Mouse (Mus musculus): Measurements from ENCODE around the gene Myo5c. TPM values are rescaled to one million over a fixed set of nuclear protein-coding genes. Genes with fewer than 3 reads are reported as not detected.

The Myo5c gene
- polyA plus RNA-seq (2012; ENCODE audit: insufficient read depth, insufficient read length, low replicate concordance, missing spikeins): not detected in 2 replicates

- 13% methylated on average over 48 of the region's 48 CpGs for WGBS
- H3K4me1 ChIP-seq (ENCODE audit: control insufficient read depth, insufficient read depth, low read length): peaks cover 15% of the 10 kb centered on the region
- peak within 1 kb of the TSS; percentile 28 for H3K4me3 ChIP-seq (ENCODE audit: insufficient read depth, low read depth, low read length)
- H3K27ac ChIP-seq (ENCODE audit: insufficient read depth, low read depth, low read length): no peak within 1 kb of the TSS
- TF ChIP-seq POLR2A (IDR thresholded peaks at IDR 0.05; ENCODE audit: insufficient read depth, low read depth, low read length): no peak
- no peak for TF ChIP-seq CTCF (IDR thresholded peaks at IDR 0.05; ENCODE audit: insufficient read depth, low read depth, low read length)
Observed at GRCm38 (mm10) chr9:75231841-75232746, at the start of gene Myo5c. Gene Myo5c (plus strand): TSS chr9:75232020.

GRCm38 (mm10) chr9:75187646-75188260 is 44.1 kb upstream of the Myo5c start:
- TF ChIP-seq CTCF (IDR thresholded peaks at IDR 0.05; ENCODE audit: insufficient read depth, low read depth, low read length) (no peak), POLR2A (IDR thresholded peaks at IDR 0.05; ENCODE audit: insufficient read depth, low read depth, low read length) (no peak)
- Histone ChIP-seq H3K4me3 (ENCODE audit: insufficient read depth, low read depth, low read length) (no peak overlapping the region), H3K4me1 (ENCODE audit: control insufficient read depth, insufficient read depth, low read length) (no peaks in the 10 kb centered on the region; the same call in 1 of the 2 replicates), H3K27ac (ENCODE audit: insufficient read depth, low read depth, low read length) (no peak overlapping the region)
- 54% methylated on average over 3 of the region's 3 CpGs for WGBS

- peaks cover 10% of the 10 kb centered on the region for H3K4me1 ChIP-seq (ENCODE audit: control insufficient read depth, insufficient read depth, low read length)
- peak overlapping the region; percentile 40; the same call in 1 of the 2 replicates for H3K27ac ChIP-seq (ENCODE audit: insufficient read depth, low read depth, low read length)
- no peak overlapping the region for H3K4me3 ChIP-seq (ENCODE audit: insufficient read depth, low read depth, low read length)
- 36% methylated on average over 4 of the region's 4 CpGs for WGBS
- TF ChIP-seq CTCF (IDR thresholded peaks at IDR 0.05; ENCODE audit: insufficient read depth, low read depth, low read length) (no peak), POLR2A (IDR thresholded peaks at IDR 0.05; ENCODE audit: insufficient read depth, low read depth, low read length) (no peak)
Observed at GRCm38 (mm10) chr9:75193858-75194257, 38.0 kb upstream of the Myo5c start.

GRCm38 (mm10) chr9:75196335-75196734 is 35.5 kb upstream of the Myo5c start:
- 17% methylated on average over 2 of the region's 2 CpGs for WGBS
- Histone ChIP-seq H3K27ac (ENCODE audit: insufficient read depth, low read depth, low read length) (peak overlapping the region; percentile 75; the same call in 1 of the 2 replicates), H3K4me1 (ENCODE audit: control insufficient read depth, insufficient read depth, low read length) (peaks cover 10% of the 10 kb centered on the region), H3K4me3 (ENCODE audit: insufficient read depth, low read depth, low read length) (no peak overlapping the region)
- TF ChIP-seq POLR2A (IDR thresholded peaks at IDR 0.05; ENCODE audit: insufficient read depth, low read depth, low read length): no peak
- no peak for TF ChIP-seq CTCF (IDR thresholded peaks at IDR 0.05; ENCODE audit: insufficient read depth, low read depth, low read length)

- H3K4me3 ChIP-seq (ENCODE audit: insufficient read depth, low read depth, low read length): no peak overlapping the region
- H3K4me1 ChIP-seq (ENCODE audit: control insufficient read depth, insufficient read depth, low read length): peaks cover 10% of the 10 kb centered on the region
- H3K27ac ChIP-seq (ENCODE audit: insufficient read depth, low read depth, low read length): peak overlapping the region; percentile 5; the same call in 1 of the 2 replicates
- WGBS: 47% methylated on average over 6 of the region's 6 CpGs
- TF ChIP-seq POLR2A (IDR thresholded peaks at IDR 0.05; ENCODE audit: insufficient read depth, low read depth, low read length) (no peak), CTCF (IDR thresholded peaks at IDR 0.05; ENCODE audit: insufficient read depth, low read depth, low read length) (0 out of 2 replicates have a peak, but pooled peaks have one; percentile 14)
Observed at GRCm38 (mm10) chr9:75197297-75197696, 34.5 kb upstream of the Myo5c start.

- 75% methylated on average over 1 of the region's 1 CpGs for WGBS
- TF ChIP-seq CTCF (IDR thresholded peaks at IDR 0.05; ENCODE audit: insufficient read depth, low read depth, low read length) (no peak), POLR2A (IDR thresholded peaks at IDR 0.05; ENCODE audit: insufficient read depth, low read depth, low read length) (no peak)
- H3K4me3 ChIP-seq (ENCODE audit: insufficient read depth, low read depth, low read length): no peak overlapping the region
- peaks cover 4% of the 10 kb centered on the region for H3K4me1 ChIP-seq (ENCODE audit: control insufficient read depth, insufficient read depth, low read length)
- H3K27ac ChIP-seq (ENCODE audit: insufficient read depth, low read depth, low read length): no peak overlapping the region
Observed at GRCm38 (mm10) chr9:75201506-75201905, 30.3 kb upstream of the Myo5c start.

- H3K27ac ChIP-seq (ENCODE audit: insufficient read depth, low read depth, low read length): no peak overlapping the region
- no peak overlapping the region for H3K4me3 ChIP-seq (ENCODE audit: insufficient read depth, low read depth, low read length)
- TF ChIP-seq POLR2A (IDR thresholded peaks at IDR 0.05; ENCODE audit: insufficient read depth, low read depth, low read length) (no peak), CTCF (IDR thresholded peaks at IDR 0.05; ENCODE audit: insufficient read depth, low read depth, low read length) (no peak)
- WGBS: 84% methylated on average over 2 of the region's 2 CpGs
- H3K4me1 ChIP-seq (ENCODE audit: control insufficient read depth, insufficient read depth, low read length): peaks cover 4% of the 10 kb centered on the region
Observed at GRCm38 (mm10) chr9:75202036-75202435, 29.8 kb upstream of the Myo5c start.

- TF ChIP-seq CTCF (IDR thresholded peaks at IDR 0.05; ENCODE audit: insufficient read depth, low read depth, low read length) (no peak), POLR2A (IDR thresholded peaks at IDR 0.05; ENCODE audit: insufficient read depth, low read depth, low read length) (no peak)
- Histone ChIP-seq H3K27ac (ENCODE audit: insufficient read depth, low read depth, low read length) (no peak overlapping the region), H3K4me1 (ENCODE audit: control insufficient read depth, insufficient read depth, low read length) (no peaks in the 10 kb centered on the region), H3K4me3 (ENCODE audit: insufficient read depth, low read depth, low read length) (no peak overlapping the region)
- WGBS: 73% methylated on average over 1 of the region's 1 CpGs
Observed at GRCm38 (mm10) chr9:75209246-75209645, 22.6 kb upstream of the Myo5c start.

GRCm38 (mm10) chr9:75210269-75210668 is 21.6 kb upstream of the Myo5c start:
- H3K27ac ChIP-seq (ENCODE audit: insufficient read depth, low read depth, low read length): no peak overlapping the region
- no peak overlapping the region for H3K4me3 ChIP-seq (ENCODE audit: insufficient read depth, low read depth, low read length)
- no peak for TF ChIP-seq POLR2A (IDR thresholded peaks at IDR 0.05; ENCODE audit: insufficient read depth, low read depth, low read length)
- TF ChIP-seq CTCF (IDR thresholded peaks at IDR 0.05; ENCODE audit: insufficient read depth, low read depth, low read length): no peak
- H3K4me1 ChIP-seq (ENCODE audit: control insufficient read depth, insufficient read depth, low read length): no peaks in the 10 kb centered on the region
- 72% methylated on average over 2 of the region's 2 CpGs for WGBS

Measured in olfactory bulb, adult 2 months (tissue).